Mouse (Mus musculus): ENCODE data around the gene Efcab14. TPM values are rescaled to one million over a fixed set of nuclear protein-coding genes. Genes with fewer than 3 reads are reported as not detected.

Efcab14 gene
- polyA plus RNA-seq, 1 experiment = 33.9 TPM

GRCm38 (mm10) chr4:115821431-115821830 is 83.9 kb downstream of the Efcab14 start:
- H3K4me1 ChIP-seq (ENCODE audit: control insufficient read depth, insufficient read depth, low read length) = peaks cover 5% of the 10 kb centered on the region
- no peaks in the 10 kb centered on the region for H3K9me3 ChIP-seq (replicated peaks; ENCODE audit: control insufficient read depth, insufficient read depth, low read length, poor library complexity, severe bottlenecking)
- no peak overlapping the region for H3K4me3 ChIP-seq (ENCODE audit: low read depth, low read length)
- TF ChIP-seq EP300 (IDR thresholded peaks at IDR 0.05; ENCODE audit: insufficient read depth, low read depth, low read length) (no peak), CTCF (IDR thresholded peaks at IDR 0.05; ENCODE audit: low read depth, low read length) (no peak), POLR2A (IDR thresholded peaks at IDR 0.05; ENCODE audit: insufficient read depth, low read length) (no peak)
- H3K36me3 ChIP-seq (ENCODE audit: control insufficient read depth, insufficient read depth, low read length, poor library complexity, severe bottlenecking) = no peaks in the 10 kb centered on the region
- no peak overlapping the region for H3K27ac ChIP-seq (ENCODE audit: insufficient read depth, low read length)
- H3K9ac ChIP-seq (ENCODE audit: low read depth, poor library complexity, severe bottlenecking) = no peak overlapping the region
- H3K27me3 ChIP-seq (ENCODE audit: control insufficient read depth, insufficient read depth, low read length, poor library complexity, severe bottlenecking) = no peaks in the 10 kb centered on the region

GRCm38 (mm10) chr4:115821928-115822327 is 84.4 kb downstream of the Efcab14 start:
- H3K4me1 ChIP-seq (ENCODE audit: control insufficient read depth, insufficient read depth, low read length) = peaks cover 5% of the 10 kb centered on the region
- no peak overlapping the region for H3K27ac ChIP-seq (ENCODE audit: insufficient read depth, low read length)
- TF ChIP-seq POLR2A (IDR thresholded peaks at IDR 0.05; ENCODE audit: insufficient read depth, low read length) = no peak
- no peak for TF ChIP-seq EP300 (IDR thresholded peaks at IDR 0.05; ENCODE audit: insufficient read depth, low read depth, low read length)
- TF ChIP-seq CTCF (IDR thresholded peaks at IDR 0.05; ENCODE audit: low read depth, low read length) = no peak
- H3K36me3 ChIP-seq (ENCODE audit: control insufficient read depth, insufficient read depth, low read length, poor library complexity, severe bottlenecking) = no peaks in the 10 kb centered on the region
- no peak overlapping the region for H3K4me3 ChIP-seq (ENCODE audit: low read depth, low read length)
- H3K27me3 ChIP-seq (ENCODE audit: control insufficient read depth, insufficient read depth, low read length, poor library complexity, severe bottlenecking) = no peaks in the 10 kb centered on the region
- no peaks in the 10 kb centered on the region for H3K9me3 ChIP-seq (replicated peaks; ENCODE audit: control insufficient read depth, insufficient read depth, low read length, poor library complexity, severe bottlenecking)
- H3K9ac ChIP-seq (ENCODE audit: low read depth, poor library complexity, severe bottlenecking) = no peak overlapping the region

DNA sequence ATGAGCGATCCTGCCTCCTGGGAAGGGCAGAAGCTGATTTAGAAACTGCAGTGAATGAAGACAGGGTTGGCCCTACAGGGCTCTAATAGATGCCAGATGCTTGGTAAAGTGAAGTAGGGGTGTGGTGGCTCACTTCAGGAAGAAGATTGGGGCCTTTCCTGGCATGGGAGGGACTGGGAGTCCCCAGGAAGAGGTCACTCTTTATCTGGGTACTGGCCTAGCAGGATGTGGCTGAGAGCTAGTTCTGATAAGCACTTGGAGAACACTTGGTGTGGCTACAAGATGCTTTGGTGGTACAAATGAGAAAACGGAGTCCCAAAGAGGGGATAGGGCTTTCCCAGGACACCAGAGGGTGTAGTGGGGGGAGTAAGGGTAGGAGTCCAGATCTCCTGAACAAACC is 86.6 kb downstream of the Efcab14 start:
- Histone ChIP-seq H3K4me3 (ENCODE audit: low read depth, low read length) (no peak overlapping the region), H3K9me3 (replicated peaks; ENCODE audit: control insufficient read depth, insufficient read depth, low read length, poor library complexity, severe bottlenecking) (no peaks in the 10 kb centered on the region), H3K4me1 (ENCODE audit: control insufficient read depth, insufficient read depth, low read length) (peaks cover 5% of the 10 kb centered on the region), H3K27ac (ENCODE audit: insufficient read depth, low read length) (no peak overlapping the region), H3K9ac (ENCODE audit: low read depth, poor library complexity, severe bottlenecking) (no peak overlapping the region), H3K36me3 (ENCODE audit: control insufficient read depth, insufficient read depth, low read length, poor library complexity, severe bottlenecking) (no peaks in the 10 kb centered on the region), H3K27me3 (ENCODE audit: control insufficient read depth, insufficient read depth, low read length, poor library complexity, severe bottlenecking) (no peaks in the 10 kb centered on the region)
- TF ChIP-seq CTCF (IDR thresholded peaks at IDR 0.05; ENCODE audit: low read depth, low read length) = no peak
- no peak for TF ChIP-seq EP300 (IDR thresholded peaks at IDR 0.05; ENCODE audit: insufficient read depth, low read depth, low read length)
- no peak for TF ChIP-seq POLR2A (IDR thresholded peaks at IDR 0.05; ENCODE audit: insufficient read depth, low read length)

DNA sequence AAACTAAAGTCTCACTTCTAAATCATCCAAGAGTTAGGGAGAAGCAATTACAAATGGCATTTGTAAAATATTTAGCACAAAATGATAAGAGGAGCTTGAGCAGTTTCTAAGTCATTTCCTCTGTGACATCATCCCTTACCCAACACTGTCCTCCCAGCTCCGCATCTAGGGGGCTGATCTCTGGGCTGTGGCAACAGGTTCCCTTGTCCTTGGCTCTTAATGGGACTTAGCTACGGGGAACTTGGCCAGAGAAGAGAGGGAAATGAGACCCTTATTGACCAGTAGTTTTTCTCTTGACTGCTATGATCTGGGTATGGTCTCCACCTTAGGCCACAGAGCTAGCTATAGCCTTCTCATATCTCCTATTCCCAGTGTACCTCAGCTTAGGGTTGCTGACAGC is 87.7 kb downstream of the Efcab14 start:
- Histone ChIP-seq H3K4me3 (ENCODE audit: low read depth, low read length) (no peak overlapping the region), H3K4me1 (ENCODE audit: control insufficient read depth, insufficient read depth, low read length) (peaks cover 5% of the 10 kb centered on the region)
- TF ChIP-seq POLR2A (IDR thresholded peaks at IDR 0.05; ENCODE audit: insufficient read depth, low read length) (no peak), CTCF (IDR thresholded peaks at IDR 0.05; ENCODE audit: low read depth, low read length) (no peak), EP300 (IDR thresholded peaks at IDR 0.05; ENCODE audit: insufficient read depth, low read depth, low read length) (no peak)

More for the DNA sequence above, 87.7 kb downstream of the Efcab14 start:
- Histone ChIP-seq H3K36me3 (ENCODE audit: control insufficient read depth, insufficient read depth, low read length, poor library complexity, severe bottlenecking) (no peaks in the 10 kb centered on the region), H3K27me3 (ENCODE audit: control insufficient read depth, insufficient read depth, low read length, poor library complexity, severe bottlenecking) (no peaks in the 10 kb centered on the region), H3K9ac (ENCODE audit: low read depth, poor library complexity, severe bottlenecking) (no peak overlapping the region), H3K9me3 (replicated peaks; ENCODE audit: control insufficient read depth, insufficient read depth, low read length, poor library complexity, severe bottlenecking) (no peaks in the 10 kb centered on the region), H3K27ac (ENCODE audit: insufficient read depth, low read length) (no peak overlapping the region)

Other genes starting within 250 kb of the Efcab14 start
- gene Cyp4a14, start 241.6 kb upstream of the Efcab14 start, polyA plus RNA-seq (2011; ENCODE audit: insufficient read depth, insufficient read length, low read depth, missing spikeins) = not detected in 2 replicates
- gene Cyp4a10, start 219.5 kb upstream of the Efcab14 start, polyA plus RNA-seq (2011; ENCODE audit: insufficient read depth, insufficient read length, low read depth, missing spikeins) = not detected in 2 replicates
- gene Cyp4a31, start 174.1 kb upstream of the Efcab14 start, polyA plus RNA-seq (2011; ENCODE audit: insufficient read depth, insufficient read length, low read depth, missing spikeins) = not detected in 2 replicates
- not detected in 2 replicates for gene Cyp4a32, start 136.8 kb upstream of the Efcab14 start, polyA plus RNA-seq (2011; ENCODE audit: insufficient read depth, insufficient read length, low read depth, missing spikeins)
- not detected in 2 replicates for gene Cyp4b1, start 90.0 kb upstream of the Efcab14 start, polyA plus RNA-seq (2011; ENCODE audit: insufficient read depth, insufficient read length, low read depth, missing spikeins)
- not detected in 2 replicates for gene Tex38, start 43.3 kb downstream of the Efcab14 start, polyA plus RNA-seq (2011; ENCODE audit: insufficient read depth, insufficient read length, low read depth, missing spikeins)
- 35.2 and 35.7 TPM in 2 replicates for gene Atpaf1, start 47.1 kb downstream of the Efcab14 start, polyA plus RNA-seq (2011; ENCODE audit: insufficient read depth, insufficient read length, low read depth, missing spikeins)
- gene Mob3c, start 90.3 kb downstream of the Efcab14 start, polyA plus RNA-seq (2011; ENCODE audit: insufficient read depth, insufficient read length, low read depth, missing spikeins) = 3.1 and 4.3 TPM in 2 replicates
- gene Mknk1, start 101.5 kb downstream of the Efcab14 start, polyA plus RNA-seq (2011; ENCODE audit: insufficient read depth, insufficient read length, low read depth, missing spikeins) = 18.9 and 22.8 TPM in 2 replicates
- gene Kncn, start 146.7 kb downstream of the Efcab14 start, polyA plus RNA-seq (2011; ENCODE audit: insufficient read depth, insufficient read length, low read depth, missing spikeins) = not detected in 2 replicates
- gene 6430628N08Rik, start 152.9 kb downstream of the Efcab14 start, polyA plus RNA-seq (2011; ENCODE audit: insufficient read depth, insufficient read length, low read depth, missing spikeins) = not detected in 2 replicates
- gene Dmbx1, start 202.2 kb downstream of the Efcab14 start, polyA plus RNA-seq (2011; ENCODE audit: insufficient read depth, insufficient read length, low read depth, missing spikeins) = 0.70 and 0.88 TPM in 2 replicates